Mouse (Mus musculus): ENCODE data around the gene Suclg2.

Suclg2 gene

GRCm38 (mm10) chr6:95571620-95572019 is 147.0 kb downstream of the Suclg2 start:
- no peak for DNase-seq (ENCODE audit: low read depth, low spot score)

DNA sequence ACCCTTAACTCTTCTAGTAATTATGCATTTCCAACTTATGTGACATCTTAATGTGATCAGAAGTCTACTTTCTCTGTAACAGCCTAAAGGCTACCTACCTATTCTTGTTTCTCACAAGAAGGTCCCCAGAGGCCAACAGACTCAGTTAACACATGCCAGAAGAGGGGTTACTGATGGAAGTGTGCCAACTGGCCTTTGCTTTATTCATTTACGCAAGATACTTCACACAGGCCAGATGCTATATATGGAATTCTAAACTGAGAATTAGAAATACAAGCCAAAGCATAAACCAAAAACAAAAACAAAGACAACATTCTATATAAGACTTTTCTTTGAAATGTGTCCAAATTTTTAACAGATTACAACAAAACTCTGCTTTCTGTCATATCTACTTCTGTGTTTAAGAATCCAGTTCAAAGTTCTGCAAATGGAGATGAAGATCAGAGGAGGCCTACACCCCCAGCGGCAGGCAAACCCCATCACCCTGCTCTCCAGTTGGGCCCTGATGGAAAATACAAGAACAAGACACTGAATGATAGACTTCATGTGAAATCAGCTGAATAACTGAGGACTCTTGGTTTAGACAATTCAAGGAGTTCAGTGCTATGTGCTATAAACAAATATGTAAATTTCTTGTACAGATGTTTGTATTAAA is 155.1 kb downstream of the Suclg2 start:
- DNase-seq (ENCODE audit: low read depth, low spot score): no peak

DNA sequence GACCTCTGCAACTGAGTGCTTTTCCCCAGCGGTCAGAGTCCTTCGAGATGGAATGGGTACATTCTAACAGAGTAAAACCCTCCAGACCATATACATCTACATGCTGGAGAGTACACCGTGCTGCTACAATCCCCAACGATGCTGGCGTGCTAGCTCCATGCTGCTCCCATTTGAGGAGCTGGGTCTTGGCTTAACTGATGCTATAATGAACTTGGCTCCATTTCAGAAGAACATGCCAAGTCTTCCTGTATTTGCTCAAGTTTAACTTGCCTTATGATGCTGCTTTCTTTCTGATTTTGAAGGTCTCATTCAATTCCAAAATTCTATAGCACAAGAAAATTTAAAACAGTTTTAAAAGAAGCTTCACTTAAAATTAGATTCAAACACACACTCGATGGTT is 162.3 kb downstream of the Suclg2 start:
- no peak for DNase-seq (ENCODE audit: low read depth, low spot score)

- DNase-seq (ENCODE audit: low read depth, low spot score): no peak
Observed at GRCm38 (mm10) chr6:95552339-95552950, 166.2 kb downstream of the Suclg2 start.

DNA sequence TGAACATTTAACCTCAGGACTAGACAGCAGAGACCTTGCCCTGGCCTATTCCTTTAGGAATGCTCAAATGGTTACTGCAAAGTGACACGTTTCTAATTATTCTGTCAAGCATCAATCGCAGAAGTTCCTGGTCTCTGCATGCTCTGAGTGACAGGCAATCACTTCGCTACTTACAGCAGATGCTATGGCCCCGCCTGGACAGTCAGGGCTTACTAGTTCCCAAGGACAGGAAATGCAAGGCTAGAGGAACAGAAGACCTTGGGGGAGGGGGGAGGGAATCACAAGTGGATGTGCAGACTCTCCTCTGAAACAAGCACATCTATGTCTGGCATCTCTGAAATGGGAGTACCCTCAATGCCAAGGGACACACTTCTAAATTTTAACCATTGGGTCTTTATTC is 167.6 kb downstream of the Suclg2 start:
- DNase-seq (ENCODE audit: low read depth, low spot score): peak; percentile 19

DNA sequence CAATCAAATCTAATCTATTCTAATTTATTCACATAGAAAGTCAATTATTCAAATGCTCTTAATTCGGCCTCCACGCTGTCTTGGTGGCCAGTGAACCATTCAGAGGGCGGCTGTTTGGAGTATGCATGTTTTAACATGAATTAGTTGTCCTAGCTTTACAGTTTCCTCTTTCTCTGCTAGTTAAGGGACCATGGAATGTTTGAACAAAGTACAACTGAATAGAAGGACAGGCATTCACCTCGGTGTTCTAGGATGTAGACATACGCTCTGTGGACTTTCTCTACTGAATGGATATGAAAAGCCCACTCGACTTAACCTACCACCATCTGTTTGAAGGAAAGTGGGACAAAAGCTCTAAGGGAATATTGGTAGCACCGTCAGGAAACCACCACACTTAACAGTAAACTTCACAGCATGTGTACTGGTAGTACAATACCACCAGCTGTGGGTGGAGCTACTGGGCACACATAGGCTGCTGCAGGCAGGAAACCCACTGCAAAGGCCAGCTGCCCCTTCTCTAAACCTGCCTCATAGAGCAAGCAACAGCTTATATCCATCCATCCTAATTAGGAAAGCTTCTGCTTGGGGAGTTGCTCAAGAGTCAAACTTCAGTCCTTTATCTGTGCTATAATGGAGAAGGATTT is 172.3 kb downstream of the Suclg2 start:
- peak; percentile 8 for DNase-seq (ENCODE audit: low read depth, low spot score)

DNA sequence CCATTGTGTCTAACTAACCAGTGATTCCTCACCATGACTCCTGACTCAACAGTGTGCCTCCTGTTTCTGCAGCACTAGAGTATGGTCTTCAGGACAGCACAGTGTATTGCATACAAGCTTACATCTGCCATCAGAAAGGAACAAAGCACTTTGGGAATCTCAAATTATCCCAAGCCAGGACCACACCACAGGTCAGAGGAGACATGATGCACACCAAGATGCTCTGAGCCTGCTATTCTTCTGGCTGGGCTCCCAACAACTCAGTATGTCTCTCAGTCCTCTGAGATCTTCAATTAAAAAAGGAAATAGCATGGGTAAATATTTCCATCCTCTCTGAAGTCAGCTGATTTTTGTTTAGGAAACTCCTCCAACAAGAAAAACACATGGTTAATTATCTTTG is 172.9 kb downstream of the Suclg2 start:
- no peak for DNase-seq (ENCODE audit: low read depth, low spot score)

DNA sequence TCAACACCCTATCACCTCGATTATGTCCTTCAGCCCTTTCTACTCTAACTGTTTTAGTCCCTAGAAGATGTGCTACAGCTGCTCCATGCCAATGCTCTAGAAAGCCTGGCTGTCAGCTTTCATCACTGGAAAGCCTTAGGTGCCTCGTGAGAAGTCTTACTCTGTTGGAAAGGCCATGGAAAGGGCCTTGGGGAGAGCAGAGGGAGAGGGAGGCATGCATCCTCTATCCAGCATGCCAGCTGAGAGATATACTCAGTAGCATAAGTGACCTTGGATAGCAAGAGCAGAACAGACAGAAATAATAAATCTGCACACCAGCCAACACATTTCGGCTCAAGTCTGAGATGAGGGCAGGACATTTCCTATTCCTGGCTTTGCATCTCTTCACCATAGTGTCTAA is 173.3 kb downstream of the Suclg2 start:
- no peak for DNase-seq (ENCODE audit: low read depth, low spot score)

DNA sequence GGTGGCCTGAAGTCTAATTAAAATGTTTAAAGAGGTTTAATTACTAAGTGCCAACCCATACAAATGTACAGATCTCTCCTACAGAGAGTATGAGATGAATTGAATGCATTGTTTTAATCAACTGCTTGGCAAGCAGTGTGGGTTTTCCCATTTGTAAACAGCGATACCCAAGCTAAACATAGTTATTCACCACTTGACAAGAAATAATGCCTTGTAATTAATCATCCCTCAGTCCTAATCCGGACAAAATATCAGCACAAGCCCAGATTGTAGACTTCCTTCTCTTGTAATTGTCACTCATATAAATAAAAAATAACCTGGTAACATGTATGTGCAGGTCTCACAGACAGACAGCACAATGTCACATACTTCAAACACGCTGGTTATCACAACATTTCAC is 183.4 kb downstream of the Suclg2 start:
- no peak for DNase-seq (ENCODE audit: low read depth, low spot score)

GRCm38 (mm10) chr6:95519846-95520245 is 198.8 kb downstream of the Suclg2 start:
- peak; percentile 28 for DNase-seq (ENCODE audit: low read depth, low spot score)

DNA sequence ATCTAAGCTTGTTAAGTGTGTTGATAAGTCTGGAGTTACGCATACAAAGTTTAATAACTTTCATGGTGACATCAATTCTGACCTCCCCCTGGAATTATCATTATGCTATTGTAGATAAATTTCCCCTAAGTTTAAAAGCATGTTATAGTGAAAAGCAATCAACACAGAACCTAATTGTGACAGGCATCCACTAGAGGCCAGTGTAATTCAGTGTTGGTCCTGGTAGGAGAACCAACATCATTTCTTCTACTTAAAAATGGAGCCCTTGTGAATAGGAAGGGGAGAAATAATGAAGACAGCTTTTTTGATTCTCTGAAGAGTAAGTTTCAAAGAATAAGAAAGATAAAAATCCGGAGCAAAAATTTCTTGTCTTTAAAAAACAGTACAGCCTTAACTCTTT is 200.2 kb downstream of the Suclg2 start:
- no peak for DNase-seq (ENCODE audit: low read depth, low spot score)

DNA sequence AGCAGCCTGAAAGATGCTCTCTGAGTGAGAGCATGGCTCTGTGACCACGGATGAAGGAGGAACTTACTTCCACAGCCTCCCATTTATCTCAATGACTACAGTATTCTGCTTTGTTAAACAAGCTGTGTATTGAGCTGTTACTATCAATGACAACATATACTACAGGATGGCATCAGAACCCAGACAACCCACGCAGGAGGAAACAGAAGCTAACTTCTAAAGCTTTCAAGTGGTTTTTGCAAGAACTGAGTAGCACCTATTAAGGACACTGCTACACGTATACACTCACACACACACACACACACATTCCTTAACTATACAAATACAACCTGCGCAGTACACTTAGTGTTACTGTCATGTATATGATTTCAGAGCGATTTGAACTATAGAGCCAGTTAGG is 202.9 kb downstream of the Suclg2 start:
- no peak for DNase-seq (ENCODE audit: low read depth, low spot score)

GRCm38 (mm10) chr6:95514726-95515125 is 203.9 kb downstream of the Suclg2 start:
- DNase-seq (ENCODE audit: low read depth, low spot score): no peak

DNA sequence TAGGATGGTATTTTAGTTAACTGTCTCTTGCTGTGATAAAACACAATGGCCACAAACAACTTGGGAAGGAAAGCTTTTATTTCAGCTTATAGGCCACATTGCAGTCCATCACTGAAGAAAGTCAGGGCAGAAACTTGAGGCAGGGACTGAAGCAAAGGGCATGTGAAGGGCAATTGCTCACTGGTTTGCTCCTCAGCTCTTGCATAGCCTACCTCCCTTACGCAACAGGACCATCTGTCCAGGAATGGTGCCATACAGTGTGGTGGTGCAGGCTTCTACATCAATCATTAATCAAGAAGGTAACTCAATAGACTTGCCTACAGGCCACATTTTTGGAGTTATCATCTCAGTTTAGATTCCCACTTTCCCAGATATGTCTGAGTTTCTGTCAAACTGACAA is 206.9 kb downstream of the Suclg2 start:
- no peak for DNase-seq (ENCODE audit: low read depth, low spot score)

DNA sequence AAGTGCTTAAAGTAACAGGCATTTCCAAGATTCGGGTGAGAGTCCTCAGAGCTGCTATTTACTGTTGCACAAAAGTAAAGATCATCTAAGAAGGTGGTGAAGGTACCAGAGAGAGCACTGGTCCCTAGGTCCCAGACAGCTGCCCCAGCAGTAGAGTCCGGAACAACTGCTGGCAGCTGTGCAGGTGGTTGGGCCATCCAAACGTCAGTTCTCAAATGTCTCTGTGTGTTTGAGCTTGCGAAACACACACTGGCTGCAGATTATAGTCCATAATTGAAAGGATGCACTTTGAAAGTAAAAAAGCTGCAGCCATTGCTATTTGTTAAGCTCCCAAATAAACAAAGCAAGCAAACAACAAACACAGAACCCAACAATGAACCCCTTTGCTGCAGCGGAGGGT is 217.8 kb downstream of the Suclg2 start:
- no peak for DNase-seq (ENCODE audit: low read depth, low spot score)

- no peak for DNase-seq (ENCODE audit: low read depth, low spot score)
Observed at GRCm38 (mm10) chr6:95499639-95500038, 219.0 kb downstream of the Suclg2 start.

DNA sequence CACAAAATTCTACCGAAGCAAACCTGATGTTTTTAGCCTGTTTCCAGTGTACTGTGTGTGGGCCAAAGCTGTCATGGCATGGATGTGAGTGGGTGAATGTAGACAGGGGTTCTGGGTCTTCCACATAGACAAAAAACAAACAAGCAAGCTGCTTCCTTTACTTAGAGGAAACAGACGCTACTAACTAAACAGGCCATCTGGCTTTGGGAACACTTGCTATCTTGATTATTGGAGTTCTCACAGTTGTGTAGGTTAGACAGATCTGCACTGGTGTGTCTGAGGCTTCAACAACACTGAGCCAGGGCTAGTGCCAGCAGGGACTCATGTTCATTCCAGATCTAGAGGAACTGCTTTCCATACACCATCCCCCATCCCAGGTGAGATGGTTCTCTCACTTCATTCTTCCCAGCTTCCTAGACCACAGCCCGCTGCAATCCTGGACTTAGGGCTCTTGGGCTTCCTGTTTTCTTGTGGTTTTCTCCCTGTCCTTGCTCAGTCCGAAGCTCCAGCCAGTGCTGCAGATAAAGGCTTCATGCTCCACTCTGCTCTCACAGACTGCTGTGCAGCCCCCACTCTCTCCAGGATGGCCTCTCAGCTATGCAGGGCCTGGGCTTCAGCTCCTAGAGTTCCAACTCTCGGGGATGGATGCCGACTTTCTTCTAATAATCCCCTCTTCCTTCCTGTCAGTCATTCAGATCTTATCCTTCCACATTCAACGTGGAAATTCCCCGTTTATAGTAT is 226.2 kb downstream of the Suclg2 start:
- DNase-seq (ENCODE audit: low read depth, low spot score): no peak

DNA sequence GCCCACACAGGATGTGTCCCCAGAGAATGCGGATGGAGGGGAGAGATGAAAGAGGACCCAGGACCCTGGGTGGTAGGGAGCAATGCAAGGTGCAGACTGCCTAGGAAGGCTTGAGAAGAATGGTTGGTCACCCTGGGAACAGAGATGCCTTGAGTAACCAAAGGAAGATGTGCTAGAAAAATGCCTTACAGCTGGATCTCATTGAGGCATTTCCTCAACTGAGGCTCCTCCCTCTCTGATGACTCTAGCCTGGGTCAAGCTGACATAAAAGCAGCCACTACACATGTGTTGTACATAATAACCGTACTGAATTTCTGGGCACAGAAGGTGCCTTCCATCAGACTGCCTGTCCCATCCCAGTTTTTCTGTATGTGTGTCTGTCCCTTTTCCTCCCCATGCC is 227.6 kb downstream of the Suclg2 start:
- DNase-seq (ENCODE audit: low read depth, low spot score): no peak

GRCm38 (mm10) chr6:95485791-95486190 is 232.8 kb downstream of the Suclg2 start:
- DNase-seq (ENCODE audit: low read depth, low spot score): no peak

GRCm38 (mm10) chr6:95484183-95484818 is 234.3 kb downstream of the Suclg2 start:
- peak; percentile 72 for DNase-seq (ENCODE audit: low read depth, low spot score)

DNA sequence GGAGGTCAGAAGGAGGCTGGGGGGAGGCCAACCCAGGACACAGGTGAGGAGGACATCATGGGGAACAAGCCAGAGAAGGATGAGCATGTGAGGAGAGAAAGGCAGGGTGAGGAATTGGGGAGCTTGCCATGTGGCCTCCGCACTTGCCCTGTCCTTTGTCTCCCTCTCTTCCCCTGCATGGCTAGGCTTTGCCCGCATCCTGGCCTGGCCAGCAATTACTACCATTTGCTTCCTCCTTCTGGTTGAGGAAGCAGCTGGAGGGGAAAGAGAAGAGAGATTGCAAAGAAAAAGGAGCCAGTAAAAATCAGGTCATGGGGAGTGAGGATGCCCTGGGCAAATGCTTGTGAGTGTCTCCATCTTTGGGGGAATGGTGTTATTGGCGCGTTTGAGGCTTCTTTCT is 234.9 kb downstream of the Suclg2 start:
- DNase-seq (ENCODE audit: low read depth, low spot score): no peak

DNA sequence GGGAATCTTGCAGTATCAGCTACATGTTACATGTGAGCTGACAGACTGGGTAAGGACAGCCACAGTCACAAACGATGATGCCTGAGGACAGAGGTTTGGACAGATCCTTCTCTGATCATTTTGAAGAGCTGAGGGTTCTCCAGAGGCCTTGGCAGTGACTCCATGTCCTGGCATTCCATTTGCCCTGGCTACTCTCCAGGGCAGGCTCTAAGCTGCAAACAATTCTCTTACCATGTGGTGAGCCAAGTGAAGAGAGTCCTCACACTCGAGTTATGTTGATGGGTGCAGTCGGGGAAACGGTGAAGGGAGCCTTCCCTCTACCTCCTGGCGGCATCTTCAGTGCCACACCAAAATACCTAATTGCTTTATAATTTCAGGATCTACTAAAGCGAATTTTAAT is 235.5 kb downstream of the Suclg2 start:
- no peak for DNase-seq (ENCODE audit: low read depth, low spot score)

All from mesoderm, embryonic 11.5 days (tissue).